Mouse (Mus musculus) c-Kit-negative CD71-positive TER-119-positive erythroid progenitor cells, embryonic 14.5 days (primary cell): Measurements from ENCODE around the gene Scube3.
A peak's percentile ranks its signal among the peaks of the same experiment; 100 is the strongest.

Experiments
- DNase-seq: peaks from one replicate; pipeline ENCODE4 v3.0.0-alpha.2; 2013; ENCODE audit warnings: low read depth, low spot score

The Scube3 gene

DNA sequence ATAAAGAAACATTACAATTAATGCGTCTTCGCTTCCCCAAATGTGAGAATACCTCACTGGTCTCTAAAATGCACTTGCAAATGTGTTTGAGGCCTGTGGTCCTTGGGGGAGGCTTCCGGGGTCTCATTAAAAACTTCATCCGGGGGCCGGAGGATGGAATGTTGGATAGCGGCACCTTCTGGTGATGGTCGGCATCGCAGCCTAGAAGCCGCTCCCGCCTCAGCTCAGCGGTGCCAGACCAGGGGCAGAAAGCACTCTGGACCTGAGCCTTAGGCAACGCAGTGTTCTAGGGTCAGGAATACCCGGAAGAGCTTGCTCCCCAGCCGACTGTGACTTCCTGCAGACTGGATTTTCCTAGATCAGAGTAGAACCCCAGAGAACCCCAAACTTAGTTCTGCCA is 8.7 kb upstream of the Scube3 start:
- no peak for DNase-seq

DNA sequence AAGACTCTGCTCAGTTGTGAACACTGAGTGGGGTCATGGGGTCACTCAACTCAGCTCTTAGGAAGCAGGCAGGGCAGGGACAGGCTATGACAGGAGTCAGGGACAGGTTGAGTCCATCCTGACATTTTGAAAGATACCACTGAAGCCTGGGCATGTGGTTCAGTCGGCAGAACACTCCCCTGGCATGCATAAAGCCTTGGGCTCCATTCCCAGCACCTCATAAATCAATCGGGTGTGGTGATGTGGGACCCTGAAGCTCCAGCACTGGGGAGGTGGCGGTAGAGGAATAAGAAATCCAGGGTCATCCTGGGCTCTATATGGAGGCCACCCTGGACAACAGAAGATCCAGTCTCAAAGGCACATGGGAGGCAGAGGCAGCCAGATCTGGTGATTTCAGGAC is 6.4 kb upstream of the Scube3 start:
- DNase-seq, result no peak

DNA sequence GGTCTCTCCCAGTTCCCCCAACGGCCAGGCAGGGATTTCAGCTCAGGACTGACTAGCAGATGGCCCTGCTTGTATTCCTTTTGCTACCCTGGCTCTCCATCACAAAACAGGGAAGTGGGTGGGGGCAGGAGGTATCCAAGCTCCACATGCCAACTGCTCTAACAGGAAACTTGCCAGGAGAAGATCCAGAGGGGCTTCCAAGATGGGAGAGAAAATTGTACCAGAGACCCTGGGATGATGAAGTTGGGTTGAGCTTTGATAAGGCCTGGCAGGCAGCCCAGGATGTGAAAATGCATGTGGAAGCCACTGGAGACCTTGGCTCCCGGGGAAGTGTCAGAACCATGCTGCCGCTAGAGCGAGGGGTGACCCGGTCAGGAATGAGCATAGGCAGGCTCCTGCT is 5.7 kb upstream of the Scube3 start:
- DNase-seq, result no peak

DNA sequence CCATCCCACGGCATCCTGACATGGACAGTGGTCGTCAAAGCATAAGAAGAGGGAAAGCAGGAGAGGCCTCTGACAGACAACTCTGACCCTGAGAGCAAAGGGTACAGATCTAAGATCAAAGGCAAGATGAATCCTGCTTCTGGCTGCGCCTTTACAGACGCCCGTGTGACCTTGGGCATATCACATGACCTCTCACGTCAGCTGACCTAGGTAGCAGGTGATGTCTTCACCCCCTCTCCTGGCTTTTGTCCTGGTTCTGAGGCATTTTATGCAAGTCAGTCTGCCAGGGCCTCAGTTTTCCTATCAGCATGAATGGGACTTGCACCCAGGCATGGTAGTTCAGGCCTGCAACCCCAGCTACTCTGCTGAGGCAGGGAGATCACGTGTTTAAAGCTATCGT is 3.9 kb upstream of the Scube3 start:
- no peak for DNase-seq

DNA sequence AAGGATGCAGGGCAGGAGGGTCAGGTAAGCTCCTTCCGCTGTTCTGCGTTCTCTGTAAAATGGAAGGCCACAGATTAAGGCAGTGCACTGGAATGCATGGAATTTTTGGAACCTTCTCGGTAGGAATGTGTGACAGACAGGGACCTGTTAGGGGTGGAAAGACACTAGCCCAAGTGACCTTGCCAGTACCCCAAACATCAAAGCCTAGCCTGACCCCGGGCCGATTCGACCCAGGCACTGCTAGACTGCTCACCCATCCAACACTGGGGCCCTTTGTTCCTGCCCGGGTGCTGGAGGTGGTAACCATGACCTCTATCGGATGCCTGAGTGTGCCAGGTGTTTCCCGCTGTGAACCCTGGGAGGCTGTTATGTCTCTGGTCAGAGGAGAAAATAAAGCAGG is 3.3 kb upstream of the Scube3 start:
- no peak for DNase-seq

DNA sequence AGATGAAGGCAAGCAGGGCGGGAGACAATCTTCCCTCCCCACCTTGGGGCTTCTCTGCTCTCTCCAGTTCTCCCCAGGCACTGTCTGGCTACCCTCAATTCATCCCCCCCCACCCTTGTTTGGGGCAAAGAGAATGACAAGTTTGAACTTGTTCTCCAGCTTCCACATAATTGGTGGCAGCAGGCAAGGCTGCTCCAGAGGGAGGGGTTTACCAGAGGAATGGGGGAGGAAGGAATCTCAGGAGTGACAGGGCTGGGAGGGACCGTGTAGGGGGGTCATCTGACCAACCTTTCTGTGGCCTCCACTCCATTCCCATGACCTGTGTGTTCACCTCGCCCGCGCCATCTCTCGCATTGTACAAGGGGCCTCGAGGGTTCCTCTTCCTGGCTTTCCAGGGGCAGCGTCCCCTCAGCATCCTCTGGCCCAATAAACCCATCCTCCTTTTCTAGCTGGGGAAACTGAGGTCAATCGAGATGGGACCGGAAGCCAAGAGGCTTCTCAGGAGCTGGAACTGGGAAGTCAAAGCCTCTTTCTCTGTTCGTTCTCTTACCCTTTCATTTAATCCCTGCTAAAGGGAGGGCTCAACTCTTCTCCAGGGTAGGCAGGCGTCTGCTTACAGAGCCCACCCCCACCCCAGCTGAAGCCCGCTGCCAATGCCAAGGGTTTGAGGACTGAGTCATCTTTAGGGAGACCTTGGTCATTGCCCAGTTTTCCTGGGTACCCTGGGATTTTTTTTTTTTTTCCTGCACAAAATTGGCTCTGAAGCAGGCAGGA is 1.3 kb upstream of the Scube3 start:
- no peak for DNase-seq

DNA sequence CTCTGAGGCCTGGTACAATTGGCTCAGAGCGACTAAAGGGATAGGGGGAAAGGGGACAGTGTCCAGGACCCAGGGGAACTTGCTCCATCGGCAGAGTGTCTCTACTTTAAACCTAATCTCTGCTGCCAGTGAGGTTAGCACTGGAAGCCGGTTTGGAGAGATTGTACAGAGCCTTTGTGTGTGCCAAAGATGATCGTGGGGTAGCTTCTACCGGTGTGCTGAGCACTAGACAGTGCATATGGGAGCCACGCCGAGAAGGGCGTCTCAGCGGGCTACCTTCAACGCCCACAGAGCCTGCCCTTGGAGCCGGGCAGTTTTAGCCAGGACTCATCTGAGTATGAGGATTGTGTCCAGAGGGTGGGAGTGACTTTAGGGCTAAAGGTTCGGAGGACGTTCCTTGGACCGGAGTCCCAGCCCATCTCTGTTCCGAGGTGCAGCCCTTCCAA is 713 bp upstream of the Scube3 start:
- DNase-seq, result no peak

DNA sequence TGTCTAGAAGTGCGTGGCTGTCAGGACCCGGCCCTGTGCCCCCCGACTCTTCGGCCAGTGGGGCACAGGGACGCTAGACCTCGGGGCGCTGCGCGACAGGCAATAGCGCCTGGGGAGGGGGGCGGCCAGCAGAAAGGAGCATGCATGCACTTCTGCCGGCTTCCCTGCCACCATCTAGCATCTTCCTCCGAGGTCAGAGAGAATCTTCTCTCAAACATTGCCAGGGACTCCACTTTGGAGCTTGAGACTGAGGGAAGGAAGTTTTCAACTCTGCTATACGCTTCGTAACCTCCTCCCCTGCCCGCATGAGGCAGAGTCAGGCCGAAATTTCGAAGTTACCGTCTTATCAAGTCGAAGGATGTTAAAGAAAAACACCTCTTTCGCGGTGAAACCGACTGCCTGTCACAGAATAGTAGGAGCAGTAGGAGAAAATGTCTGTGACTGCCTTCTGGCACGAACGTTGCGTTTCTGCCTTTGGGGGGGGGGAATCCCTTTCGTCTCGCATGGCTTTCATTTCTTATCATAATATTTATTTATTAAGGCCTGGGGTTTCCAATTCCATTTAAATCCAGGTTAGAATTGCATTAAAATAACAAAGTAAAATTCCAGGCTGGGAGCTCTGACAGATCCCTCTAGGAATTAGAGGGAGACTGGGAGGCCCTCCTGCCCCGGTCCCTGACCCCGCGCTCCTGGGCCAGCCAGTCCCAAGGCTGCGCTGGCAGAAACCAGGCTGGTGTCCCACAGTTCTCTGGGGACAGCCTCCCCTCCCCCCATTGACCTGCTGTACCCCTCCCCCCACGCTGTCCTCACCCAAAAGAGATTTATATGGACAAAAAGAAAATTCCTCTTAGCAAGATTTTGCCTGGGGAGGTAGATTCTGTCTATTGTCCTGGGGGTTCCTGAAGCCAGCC is 1.0 kb downstream of the Scube3 start:
- DNase-seq, result no peak

DNA sequence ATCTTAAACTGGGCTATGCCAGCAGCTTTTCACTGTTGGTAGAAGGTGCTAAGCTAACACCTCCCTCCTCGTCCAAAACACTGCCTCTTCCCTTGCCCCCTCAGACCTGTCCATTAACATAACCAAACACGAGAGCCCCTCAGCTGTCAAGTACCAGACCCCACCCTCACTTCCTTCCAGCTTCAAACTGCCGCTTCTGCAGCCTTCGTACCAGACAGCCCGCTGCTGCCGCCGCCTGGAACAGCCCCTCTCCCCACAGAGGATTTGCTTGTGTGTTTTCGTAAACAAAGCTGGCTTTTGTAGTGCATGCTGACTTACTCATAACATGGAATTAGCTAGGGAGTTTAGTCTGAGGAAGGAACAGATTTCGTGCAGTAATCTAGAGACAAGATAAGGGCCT is 1.8 kb downstream of the Scube3 start:
- no peak for DNase-seq

DNA sequence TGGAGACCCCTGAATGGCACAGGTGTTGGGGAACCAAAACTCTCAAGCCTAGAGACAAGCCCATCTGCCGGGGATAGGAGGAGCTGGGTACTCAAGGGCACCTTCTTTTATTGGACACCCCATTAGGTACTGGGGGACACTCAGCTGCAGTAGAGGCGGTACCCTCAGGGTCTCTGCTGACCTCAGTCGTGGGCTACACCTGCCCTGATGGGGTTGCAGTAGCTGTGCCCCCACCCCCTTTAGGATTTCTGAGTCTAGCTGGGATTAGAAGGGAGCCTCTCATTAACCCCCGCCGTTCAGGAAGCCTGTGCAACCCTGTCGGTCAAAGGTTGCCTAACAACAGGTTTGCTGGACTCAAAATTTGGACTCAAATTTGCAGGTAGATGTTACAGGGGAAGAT is 2.3 kb downstream of the Scube3 start:
- DNase-seq, result no peak

DNA sequence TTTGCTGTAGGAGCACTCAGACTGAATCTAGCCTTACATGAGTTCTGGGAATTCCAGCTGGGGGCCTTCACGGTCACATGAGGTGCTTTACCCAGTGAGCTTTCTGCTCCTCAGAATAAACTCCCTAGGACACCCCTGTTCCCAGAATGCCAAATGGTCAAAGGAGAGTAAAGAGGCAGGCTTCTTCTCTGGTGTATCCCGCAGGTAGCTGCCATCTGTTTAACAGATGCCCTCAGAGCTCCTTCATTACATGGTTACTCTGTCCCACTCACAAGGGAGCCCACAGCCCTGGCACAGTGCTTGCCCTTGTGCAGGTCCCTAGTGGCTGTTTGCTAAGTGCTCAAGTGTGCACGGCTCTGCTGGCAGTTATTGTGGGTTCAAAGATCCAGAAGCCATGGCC is 6.3 kb downstream of the Scube3 start:
- no peak for DNase-seq

DNA sequence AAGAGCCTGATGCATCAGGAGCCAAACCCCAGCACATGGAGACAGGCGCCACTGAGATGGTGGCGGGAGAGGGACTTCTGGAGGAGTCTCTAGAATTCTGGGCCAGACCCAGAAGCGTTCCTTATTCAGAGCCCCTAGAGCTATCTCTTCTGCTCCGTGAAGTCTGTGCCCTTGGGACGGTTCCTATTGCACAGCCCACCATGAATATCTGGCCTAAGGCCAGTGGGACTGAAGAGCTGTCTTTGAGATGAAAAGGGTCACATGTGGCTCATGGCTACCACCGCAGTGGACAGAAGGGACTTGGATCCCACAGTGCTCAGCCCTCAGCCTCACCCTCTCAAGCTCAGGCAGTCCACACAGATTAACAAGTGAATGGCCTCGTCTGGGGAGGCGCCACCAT is 7.8 kb downstream of the Scube3 start:
- no peak for DNase-seq

DNA sequence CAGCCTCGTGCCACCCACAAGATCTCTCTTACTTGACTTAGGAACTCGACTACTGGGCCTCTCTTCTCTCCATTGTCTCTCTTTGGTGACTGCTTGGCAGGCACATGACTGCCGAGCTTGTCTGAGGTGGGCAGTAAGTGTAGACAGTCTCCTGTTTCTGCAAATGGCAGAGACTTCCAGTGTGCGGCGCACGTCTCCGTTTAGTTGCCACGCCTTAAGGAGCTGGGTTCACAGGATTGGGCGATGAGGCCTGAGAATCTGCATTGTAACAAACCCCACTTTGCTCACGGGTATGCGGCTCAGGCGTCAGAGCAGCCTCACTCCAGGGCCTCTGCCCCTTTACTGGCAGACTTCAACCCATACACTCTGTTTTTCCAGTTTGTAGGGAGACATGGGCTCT is 8.5 kb downstream of the Scube3 start:
- no peak for DNase-seq

DNA sequence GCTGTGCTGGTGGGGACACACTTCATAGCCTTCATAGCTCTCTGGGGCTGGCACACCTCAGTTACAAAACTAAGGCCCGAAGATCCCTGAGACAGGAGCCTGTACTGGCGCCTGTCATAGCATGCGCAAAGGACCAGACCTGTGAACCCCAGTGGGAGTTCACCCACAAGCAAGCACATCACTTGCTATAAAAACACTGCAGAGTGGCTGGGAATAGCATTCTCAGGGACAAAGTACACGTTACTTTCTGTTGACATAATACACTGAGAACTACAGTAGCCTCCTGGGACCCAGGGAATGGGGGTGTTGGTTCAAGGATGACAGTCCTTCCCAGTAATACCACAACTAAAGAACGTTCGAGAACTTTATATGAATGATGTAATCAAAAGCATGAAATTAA is 11.2 kb downstream of the Scube3 start:
- no peak for DNase-seq

DNA sequence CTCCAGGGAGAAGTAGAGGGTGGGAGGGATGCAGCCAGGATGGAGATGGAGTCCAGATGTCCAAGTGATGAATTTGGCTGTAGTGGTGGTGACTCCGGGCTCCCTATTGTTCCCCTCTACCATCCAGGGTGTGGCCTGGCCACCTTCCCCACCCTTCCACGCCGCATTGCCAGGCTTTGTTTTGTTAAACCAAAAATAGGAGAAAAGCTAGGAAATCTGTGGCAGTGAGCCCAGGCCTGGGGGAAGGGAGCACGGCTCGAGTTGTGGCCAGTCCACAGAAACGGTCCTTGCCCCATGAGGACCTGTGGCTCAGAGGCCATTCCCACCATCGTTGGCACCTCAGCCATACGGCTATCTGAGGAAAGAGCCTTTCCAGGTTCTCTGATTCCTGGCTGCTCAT is 13.0 kb downstream of the Scube3 start:
- no peak for DNase-seq

DNA sequence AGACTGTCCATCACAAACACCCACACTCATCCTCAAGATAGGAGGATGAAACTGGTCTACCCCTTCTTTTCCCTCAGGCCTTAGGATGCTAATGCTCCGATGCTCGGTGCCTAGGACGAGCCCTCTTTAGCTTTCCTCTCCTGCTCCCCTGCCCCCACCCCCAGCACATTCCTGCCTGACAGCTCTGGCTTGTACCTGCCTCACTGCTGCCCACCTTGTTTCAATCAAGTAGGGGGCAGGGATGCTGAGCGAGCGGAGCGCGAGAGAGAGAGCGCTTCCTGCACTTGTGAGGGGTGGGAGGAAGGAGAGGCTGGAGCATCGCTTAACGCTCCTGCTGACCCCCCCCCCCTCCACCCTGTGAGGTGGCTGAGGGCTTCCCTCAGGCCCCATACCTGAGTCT is 18.4 kb downstream of the Scube3 start:
- no peak for DNase-seq

DNA sequence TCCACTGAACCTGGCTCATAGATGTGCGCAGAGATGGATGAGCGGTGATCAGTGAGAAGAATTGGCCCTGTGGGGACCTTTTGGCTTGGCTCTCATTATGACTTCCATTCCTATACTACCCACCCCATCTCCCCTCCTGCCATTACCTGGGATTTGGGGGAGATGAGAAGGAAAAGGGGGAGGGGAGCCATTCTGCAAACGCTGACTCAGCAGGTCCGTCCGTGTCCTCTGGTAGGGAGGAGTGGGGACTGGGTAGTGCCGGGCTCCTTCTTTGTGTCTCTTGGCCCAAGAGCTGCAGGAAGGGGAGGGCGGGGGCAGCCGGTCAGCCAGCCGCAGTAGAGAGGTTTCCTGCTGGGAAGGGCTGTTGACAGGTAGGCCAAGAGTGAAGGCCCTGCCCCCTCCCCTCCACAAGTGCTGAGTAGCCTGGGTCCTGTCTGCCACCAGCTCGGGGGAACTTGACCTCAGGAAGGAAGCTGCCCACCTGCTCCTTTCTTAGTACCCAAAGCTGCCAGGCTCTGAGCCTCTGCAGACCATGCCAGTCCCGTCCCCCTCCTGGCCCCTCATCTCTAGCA is 19.5 kb downstream of the Scube3 start:
- no peak for DNase-seq

DNA sequence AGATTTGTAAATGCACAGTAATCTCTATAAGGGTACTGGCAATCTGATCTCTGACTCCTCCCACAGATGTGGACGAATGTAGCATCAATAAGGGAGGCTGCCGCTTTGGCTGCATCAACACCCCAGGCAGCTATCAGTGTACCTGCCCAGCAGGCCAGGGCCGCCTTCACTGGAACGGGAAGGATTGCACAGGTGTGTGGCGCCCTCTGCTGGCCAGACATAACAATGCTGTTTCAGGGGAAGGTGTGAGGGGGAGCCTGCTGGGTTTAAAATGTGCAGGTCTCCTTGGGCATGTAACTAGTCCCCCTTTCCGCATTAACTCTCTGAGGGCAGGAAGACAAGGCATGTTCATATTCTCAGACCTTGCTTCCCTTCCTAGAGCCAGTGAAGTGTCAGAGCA is 21.7 kb downstream of the Scube3 start:
- peak; percentile 39 for DNase-seq

DNA sequence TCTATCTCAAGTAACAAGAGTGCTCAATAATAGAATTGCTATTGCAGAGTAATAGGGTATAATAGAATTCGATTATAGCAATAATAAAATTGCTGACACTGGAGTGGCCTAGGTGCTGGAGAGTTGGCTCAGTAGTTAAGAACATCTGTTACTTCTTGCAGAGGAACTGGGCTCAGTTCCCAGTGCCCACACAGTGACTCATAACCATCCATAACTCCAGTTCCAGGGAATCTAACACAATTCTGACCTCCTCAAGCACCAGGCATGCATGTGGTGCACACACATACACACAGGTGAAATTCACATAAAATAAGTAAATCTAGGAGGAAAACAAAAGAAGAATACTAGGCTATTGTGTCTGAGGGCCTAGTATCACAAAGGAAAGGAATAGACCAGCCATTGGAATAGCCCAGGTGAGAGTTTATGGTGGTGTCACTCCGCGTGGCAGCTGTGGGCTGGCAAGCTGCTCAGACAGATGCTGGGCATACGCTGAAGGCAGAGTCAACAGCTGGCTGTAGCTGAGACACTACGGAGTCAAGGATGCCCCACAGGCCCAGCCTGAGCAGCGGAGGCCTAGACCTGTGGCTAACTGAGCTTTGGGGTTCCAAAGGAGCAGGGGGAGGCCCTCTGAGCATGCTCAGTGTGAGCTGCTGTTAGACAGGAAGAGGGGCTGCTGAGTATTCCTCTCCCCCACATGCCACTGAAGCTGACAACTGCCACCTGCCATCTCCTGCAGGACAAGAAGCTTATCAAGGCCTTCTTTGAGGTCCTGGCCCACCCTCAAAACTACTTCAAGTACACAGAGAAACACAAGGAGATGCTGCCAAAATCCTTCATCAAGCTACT is 28.7 kb downstream of the Scube3 start:
- DNase-seq, result no peak

DNA sequence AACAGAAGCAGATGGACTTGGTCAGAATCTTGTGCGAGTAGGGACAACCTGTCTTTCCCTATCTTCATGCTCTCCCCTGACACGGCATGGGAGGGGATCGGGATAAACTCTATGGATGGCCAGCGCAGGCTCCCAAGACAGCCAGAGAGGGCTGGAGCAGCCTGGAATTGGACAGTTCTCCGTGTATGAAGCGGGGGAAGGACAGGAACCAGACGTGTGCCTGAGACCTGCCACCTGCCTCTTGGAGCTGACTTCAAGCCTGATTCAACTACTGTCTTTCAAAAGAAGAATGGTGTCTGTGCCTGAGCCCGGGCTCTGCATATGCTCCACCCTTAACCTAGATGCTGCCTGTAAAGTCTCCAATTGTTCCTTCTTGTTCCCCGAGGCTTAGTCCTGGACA is 30.7 kb downstream of the Scube3 start:
- DNase-seq, result no peak

DNA sequence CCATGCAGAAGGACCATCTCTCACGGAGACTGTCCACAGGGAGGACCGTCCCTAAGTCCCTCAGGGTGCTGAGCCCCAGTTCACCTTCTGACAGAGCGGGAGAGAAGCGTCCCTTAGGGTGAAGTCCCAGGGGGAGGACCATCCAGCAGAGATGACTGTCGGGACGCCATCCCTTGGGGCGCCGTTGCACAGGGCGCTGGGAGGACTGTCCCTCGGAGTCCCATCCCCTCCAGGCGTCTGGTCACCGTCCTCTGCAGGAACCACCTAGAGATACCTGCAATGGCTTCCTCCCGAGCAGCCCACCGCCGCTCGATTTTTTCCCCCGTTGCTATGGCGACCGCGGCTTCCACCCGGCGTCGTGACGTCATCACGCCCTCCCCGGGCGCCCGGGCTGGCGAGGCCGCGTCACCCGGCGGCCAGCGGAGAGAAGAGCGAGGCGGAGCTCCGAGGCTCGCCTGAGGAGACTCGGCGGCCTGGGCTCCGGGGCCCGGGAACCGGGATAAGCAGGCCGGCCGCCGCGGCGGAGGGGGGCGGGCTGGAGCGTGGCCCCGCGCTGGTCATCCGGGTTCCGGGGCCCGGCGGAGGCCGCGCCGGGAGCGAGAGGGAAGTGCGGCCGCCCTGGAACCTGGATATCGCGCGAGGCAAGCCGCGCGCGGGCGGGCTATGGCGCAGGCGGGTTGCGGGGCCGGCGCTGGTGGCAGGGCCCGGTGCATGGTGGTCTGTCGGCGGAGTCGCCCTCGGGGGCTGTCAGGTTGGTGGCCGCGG is 35.0 kb downstream of the Scube3 start, which contains the start of gene Zfp523:
Zfp523 (plus strand) TSS at position 355 of the 765 bp plus-strand sequence.
- DNase-seq, result peak; percentile 48
